8 mouse cellular contexts compared by ENCODE assay signal in the genomic region with DNA sequence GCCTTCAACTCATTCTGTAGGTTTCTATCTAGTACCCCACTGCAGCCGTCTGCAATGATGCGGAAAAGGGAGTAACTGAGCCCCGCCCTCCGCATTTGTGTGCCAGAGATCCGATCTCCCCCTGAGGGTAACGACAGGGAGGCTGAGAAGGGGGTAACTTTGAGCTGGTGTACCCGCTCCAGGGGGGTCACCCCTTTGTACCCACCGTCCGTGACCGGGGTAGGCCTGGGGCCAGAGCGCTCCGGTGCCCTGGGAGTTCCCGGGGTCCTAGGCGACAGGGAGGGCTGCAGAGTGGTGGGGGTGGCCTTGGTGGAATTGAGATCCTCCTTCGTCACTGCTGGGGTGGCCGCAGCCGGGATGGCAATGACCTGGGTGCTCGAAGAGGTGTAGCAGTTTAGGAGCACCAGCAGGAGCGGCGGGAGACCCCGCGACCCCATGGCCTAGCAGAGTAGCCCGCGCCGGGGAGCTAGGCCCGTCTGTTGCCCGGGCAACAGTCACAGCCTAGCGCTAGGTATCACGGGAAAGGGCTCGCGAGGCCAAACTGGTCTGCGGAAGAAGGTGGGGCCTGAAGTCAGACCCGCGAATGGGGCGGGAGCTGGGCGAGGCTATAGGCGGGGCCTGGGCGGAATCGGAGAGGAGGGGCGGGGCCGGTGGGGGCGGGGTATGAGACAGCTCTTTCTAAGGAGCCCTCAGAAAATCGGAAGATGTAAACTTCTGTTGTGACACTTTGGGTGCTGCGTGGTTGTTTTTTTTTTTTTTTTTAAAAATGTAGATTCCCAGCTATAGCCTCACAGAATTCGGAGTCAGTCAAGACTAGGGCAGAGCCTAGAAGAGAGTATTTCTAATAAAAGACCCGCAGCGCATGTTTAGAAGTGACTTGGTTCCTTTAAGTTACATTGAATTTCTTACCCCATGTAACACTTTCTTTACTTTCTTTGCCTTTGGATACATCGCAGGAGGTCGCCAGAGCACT. TPM values are rescaled to one million over a fixed set of nuclear protein-coding genes. Genes with fewer than 3 reads are reported as not detected.
DNase-seq lines count a peak whose midpoint lies in the region; ATAC-seq lines count a peak whose summit lies in the region.

A gene (minus strand): TSS at position 528 of the 973 bp plus-strand sequence.

- WGBS in hindbrain, embryonic 12.5 days: 2% methylated on average over 48 of the region's 49 CpGs

- peak within 1 kb of the TSS; percentile 82 for H3K4me3 ChIP-seq in hindbrain, embryonic 12.5 days

- peak within 1 kb of the TSS; percentile 89 for H3K9ac ChIP-seq in hindbrain, embryonic 12.5 days

- H3K36me3 ChIP-seq in hindbrain, embryonic 12.5 days: peaks cover 8% of the 10 kb centered on the region; the same call in 1 of the 2 replicates

- H3K4me2 ChIP-seq in hindbrain, embryonic 12.5 days (replicated peaks): peak within 1 kb of the TSS; percentile 70

- DNase-seq in NIH3T3 (ENCODE audit: low read depth): peak; percentile 96
- peak; percentile 96 to 97 for DNase-seq in cerebellum, postnatal 10 days
- peak; percentile 79 to 86 for DNase-seq in frontal cortex, postnatal 10 days (ENCODE audit: low spot score in 2 of 2)
- peak; percentile 75 to 85 for DNase-seq in layer of hippocampus, postnatal 14 days (ENCODE audit: low spot score in 2 of 2)
- peak; percentile 92 for DNase-seq in lung, postnatal 25 days (ENCODE audit: low spot score)
- peak; percentile 96 for DNase-seq in retina, embryonic 14.5 days (ENCODE audit: low spot score)
- peak; percentile 96 for DNase-seq in thymus, postnatal 4 days

- ATAC-seq in hindbrain, embryonic 12.5 days (ENCODE audit: low FRiP score): peak; percentile 97

- H3K27ac ChIP-seq in hindbrain, embryonic 12.5 days: peak within 1 kb of the TSS; percentile 76

- no peaks in the 10 kb centered on the region for H3K9me3 ChIP-seq in hindbrain, embryonic 12.5 days (replicated peaks)

- no peaks in the 10 kb centered on the region for H3K27me3 ChIP-seq in hindbrain, embryonic 12.5 days

- peaks cover 19% of the 10 kb centered on the region for H3K4me1 ChIP-seq in hindbrain, embryonic 12.5 days

RNA-seq across cellular contexts. Expression of the gene that starts here (rescaled TPM):
- 7.5 and 7.7 TPM in 2 replicates for polyA plus RNA-seq in hindbrain, embryonic 12.5 days (2016; fragmentation: Nextera tagmentation; extraction: Ambion mirVana)
- 10 to 100 TPM; 12.7 to 13.6 TPM for total RNA-seq in layer of hippocampus, postnatal 14 days (2021)

Comparison
In these comparisons a context has a peak if more than half of its experiments do, and no peak if none do; other contexts are left out.
1. Peak in every context shown above with its lines: DNase-seq, ATAC-seq, H3K4me3 ChIP-seq and H3K27ac ChIP-seq.